Mouse (Mus musculus): ENCODE results near the gene Olfr488.

DNA sequence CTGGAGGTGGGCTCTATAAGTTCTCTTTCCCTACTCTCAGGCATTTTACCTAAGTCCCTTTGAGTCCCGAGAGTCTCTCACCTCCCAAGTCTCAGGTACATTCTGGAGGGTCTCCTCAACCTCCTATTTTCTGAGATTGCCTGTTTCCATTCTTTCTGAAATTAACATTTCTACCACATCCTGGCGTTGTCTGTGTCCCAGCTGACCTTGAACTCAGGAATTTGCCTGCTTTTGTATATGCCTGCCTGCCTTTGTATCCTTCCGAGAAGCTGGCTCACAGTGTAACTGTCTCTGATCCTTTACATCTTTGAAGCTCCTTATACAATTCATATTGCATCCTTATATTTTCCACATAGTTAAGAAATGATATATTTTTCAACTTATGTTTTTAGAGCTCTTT lies 24.6 kb downstream of the Olfr488 start:
- TF ChIP-seq GATA1 (IDR thresholded peaks at IDR 0.05; ENCODE audit: low read length) (no peak), TAL1 (IDR thresholded peaks at IDR 0.05; ENCODE audit: low read length) (no peak)
